Mouse (Mus musculus) embryonic facial prominence, embryonic 12.5 days (tissue): Measurements from ENCODE around the gene Prmt3. TPM values are rescaled to one million over a fixed set of nuclear protein-coding genes. Genes with fewer than 3 reads are reported as not detected.

Experiments
- ATAC-seq: fragments of 200-750 bp; cut with Nextera tagmentation; 2 replicates; pipeline ENCODE4 v1.8.0; 2017; ENCODE audit not compliant: insufficient number of reproducible peaks, insufficient read depth, low FRiP score, low TSS enrichment
- H3K27ac ChIP-seq: fragments of 300-500 bp; sonication (generic); 2 replicates; pipeline ENCODE4 v1.5.1; 2016; ENCODE audit warnings: mild to moderate bottlenecking
- H3K27me3 ChIP-seq: fragments of 300-500 bp; sonication (generic); 2 replicates; pipeline ENCODE4 v1.6.1; 2016; ENCODE audit warnings: mild to moderate bottlenecking, moderate library complexity
- H3K36me3 ChIP-seq: fragments of 300-500 bp; sonication (generic); 2 replicates; pipeline ENCODE4 v1.6.1; 2016; ENCODE audit warnings: mild to moderate bottlenecking
- H3K4me1 ChIP-seq: fragments of 300-500 bp; sonication (generic); 2 replicates; pipeline ENCODE4 v1.6.1; 2016
- H3K4me2 ChIP-seq: fragments of 300-500 bp; sonication (generic); replicated peaks from 2 replicates; pipeline ENCODE4 v1.6.1; 2016; ENCODE audit warnings: mild to moderate bottlenecking, moderate library complexity
- H3K4me3 ChIP-seq: fragments of 300-500 bp; sonication (generic); 2 replicates; pipeline ENCODE4 v1.5.1; 2016; ENCODE audit warnings: mild to moderate bottlenecking
- H3K9ac ChIP-seq: fragments of 300-500 bp; sonication (generic); 2 replicates; pipeline ENCODE4 v1.6.1; 2016; ENCODE audit warnings: mild to moderate bottlenecking, moderate library complexity
- H3K9me3 ChIP-seq: fragments of 300-500 bp; sonication (generic); 2 replicates; pipeline ENCODE4 v1.6.1; 2016; ENCODE audit warnings: mild to moderate bottlenecking, moderate library complexity
- WGBS: fragments of 180-500 bp; shearing (Covaris S2); methylation state at CpG from one replicate; pipeline ENCODE4 v1.1.7; 2016; 5-methylcytosine and 5-hydroxymethylcytosine counted together
- polyA plus RNA-seq: library from polyadenylated mRNA; unstranded; fragments of >200 nt; fragmentation: Nextera tagmentation; extraction: Ambion mirVana; gene quantifications from 2 replicates; pipeline ENCODE4 v1.2.1, GENCODE M21; 2016

Gene Prmt3
- polyA plus RNA-seq, 1 experiment from 2014 or later, result 56.4 TPM

GRCm38 (mm10) chr7:49824581-49824980 lies 46.4 kb downstream of the Prmt3 start:
- Histone ChIP-seq H3K4me1 (0 out of 2 replicates have a peak, but pooled peaks cover under 1% of the 10 kb centered on the region), H3K4me3 (no peak overlapping the region), H3K27ac (no peak overlapping the region), H3K27me3 (no peaks in the 10 kb centered on the region), H3K9ac (no peak overlapping the region), H3K36me3 (peaks cover 21% of the 10 kb centered on the region), H3K9me3 (no peaks in the 10 kb centered on the region), H3K4me2 (no peak overlapping the region)
- WGBS, result 85% methylated on average over 2 of the region's 2 CpGs
- no peak for ATAC-seq

GRCm38 (mm10) chr7:49825492-49825891 lies 47.3 kb downstream of the Prmt3 start:
- Histone ChIP-seq H3K4me3 (no peak overlapping the region), H3K27me3 (no peaks in the 10 kb centered on the region), H3K9me3 (no peaks in the 10 kb centered on the region), H3K4me1 (no peaks in the 10 kb centered on the region), H3K27ac (no peak overlapping the region), H3K36me3 (peaks cover 29% of the 10 kb centered on the region), H3K9ac (no peak overlapping the region), H3K4me2 (no peak overlapping the region)
- no peak for ATAC-seq
- WGBS, result 90% methylated on average over 3 of the region's 3 CpGs

DNA sequence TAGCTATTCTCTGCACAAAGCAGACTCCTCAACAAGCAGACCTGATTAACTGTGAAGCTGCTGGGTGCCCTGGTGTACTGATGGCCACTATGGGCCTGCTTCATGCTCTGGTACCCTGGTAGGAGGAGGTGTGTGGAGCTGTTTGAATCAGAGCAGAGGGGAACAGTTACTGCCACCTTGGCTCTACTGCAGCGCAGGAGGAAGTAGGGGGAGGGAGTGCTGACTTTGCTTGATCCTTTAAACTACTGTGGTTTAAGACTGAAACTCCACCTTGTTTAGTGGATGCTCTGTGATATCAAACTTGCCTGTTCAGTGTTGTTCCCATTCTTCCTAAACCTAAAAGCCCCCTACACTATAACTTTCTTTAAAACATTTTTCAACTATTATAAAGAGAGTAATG lies 49.8 kb downstream of the Prmt3 start:
- no peaks in the 10 kb centered on the region for H3K9me3 ChIP-seq
- peaks cover 35% of the 10 kb centered on the region for H3K36me3 ChIP-seq
- H3K9ac ChIP-seq, result no peak overlapping the region
- H3K4me2 ChIP-seq, result no peak overlapping the region
- no peaks in the 10 kb centered on the region for H3K27me3 ChIP-seq
- 84% methylated on average over 1 of the region's 1 CpGs for WGBS
- ATAC-seq, result no peak
- H3K4me1 ChIP-seq, result no peaks in the 10 kb centered on the region
- H3K4me3 ChIP-seq, result no peak overlapping the region
- no peak overlapping the region for H3K27ac ChIP-seq

- H3K9ac ChIP-seq, result no peak overlapping the region
- H3K27me3 ChIP-seq, result no peaks in the 10 kb centered on the region
- H3K4me2 ChIP-seq, result 0 out of 2 replicates have a peak overlapping the region, but pooled peaks have one; percentile 18
- H3K9me3 ChIP-seq, result no peaks in the 10 kb centered on the region
- H3K4me1 ChIP-seq, result peaks cover 19% of the 10 kb centered on the region
- peak; percentile 75 for ATAC-seq
- H3K36me3 ChIP-seq, result no peaks in the 10 kb centered on the region
- whole genome bisulfite sequencing, result 32% methylated on average over 11 of the region's 11 CpGs
- no peak overlapping the region for H3K27ac ChIP-seq
- H3K4me3 ChIP-seq, result no peak overlapping the region
Observed at GRCm38 (mm10) chr7:49842366-49843282, 64.5 kb downstream of the Prmt3 start.

DNA sequence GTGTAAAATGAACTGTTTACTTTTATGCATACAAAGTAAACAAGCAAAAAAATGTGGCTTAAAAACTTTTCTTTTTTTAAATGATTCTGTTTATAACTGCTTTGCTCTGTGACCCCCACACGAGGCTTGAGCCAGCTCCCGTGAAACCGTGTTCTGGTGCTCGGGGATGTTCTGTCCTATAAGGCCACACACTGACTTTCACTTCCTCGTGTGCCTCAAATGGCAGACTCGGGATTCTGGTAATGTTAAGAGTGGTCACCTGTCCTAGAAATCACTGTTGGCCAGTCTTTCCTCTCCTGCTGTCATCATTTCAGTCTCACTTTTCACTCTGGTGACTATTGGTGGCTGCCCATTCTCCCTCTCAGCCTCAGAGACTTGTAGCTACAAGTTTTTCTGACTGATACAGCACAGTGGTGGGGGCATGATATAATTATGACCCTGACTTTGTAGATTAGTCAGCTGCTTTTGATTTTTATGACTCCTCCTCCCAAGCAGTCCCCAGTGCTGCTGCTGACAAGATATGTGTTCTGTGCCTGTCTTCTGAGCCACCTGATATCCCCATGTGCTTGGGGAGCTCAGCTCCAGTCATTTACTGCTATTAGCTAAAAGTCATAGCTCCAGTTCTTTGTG lies 65.3 kb downstream of the Prmt3 start:
- 59% methylated on average over 6 of the region's 6 CpGs for WGBS
- Histone ChIP-seq H3K27ac (no peak overlapping the region), H3K4me2 (no peak overlapping the region)

GRCm38 (mm10) chr7:49847939-49848338 lies 69.8 kb downstream of the Prmt3 start:
- Histone ChIP-seq H3K9me3 (no peaks in the 10 kb centered on the region), H3K27me3 (no peaks in the 10 kb centered on the region), H3K27ac (no peak overlapping the region), H3K4me2 (no peak overlapping the region), H3K36me3 (peaks cover 6% of the 10 kb centered on the region; the same call in 1 of the 2 replicates), H3K9ac (no peak overlapping the region), H3K4me1 (peaks cover 11% of the 10 kb centered on the region), H3K4me3 (no peak overlapping the region)
- no peak for ATAC-seq
- WGBS, result 48% methylated on average over 2 of the region's 2 CpGs

More for the DNA sequence above, 65.3 kb downstream of the Prmt3 start:
- H3K36me3 ChIP-seq, result no peaks in the 10 kb centered on the region
- no peak for ATAC-seq
- no peaks in the 10 kb centered on the region for H3K9me3 ChIP-seq
- H3K4me3 ChIP-seq, result no peak overlapping the region
- H3K4me1 ChIP-seq, result peaks cover 19% of the 10 kb centered on the region
- H3K9ac ChIP-seq, result no peak overlapping the region
- H3K27me3 ChIP-seq, result no peaks in the 10 kb centered on the region

DNA sequence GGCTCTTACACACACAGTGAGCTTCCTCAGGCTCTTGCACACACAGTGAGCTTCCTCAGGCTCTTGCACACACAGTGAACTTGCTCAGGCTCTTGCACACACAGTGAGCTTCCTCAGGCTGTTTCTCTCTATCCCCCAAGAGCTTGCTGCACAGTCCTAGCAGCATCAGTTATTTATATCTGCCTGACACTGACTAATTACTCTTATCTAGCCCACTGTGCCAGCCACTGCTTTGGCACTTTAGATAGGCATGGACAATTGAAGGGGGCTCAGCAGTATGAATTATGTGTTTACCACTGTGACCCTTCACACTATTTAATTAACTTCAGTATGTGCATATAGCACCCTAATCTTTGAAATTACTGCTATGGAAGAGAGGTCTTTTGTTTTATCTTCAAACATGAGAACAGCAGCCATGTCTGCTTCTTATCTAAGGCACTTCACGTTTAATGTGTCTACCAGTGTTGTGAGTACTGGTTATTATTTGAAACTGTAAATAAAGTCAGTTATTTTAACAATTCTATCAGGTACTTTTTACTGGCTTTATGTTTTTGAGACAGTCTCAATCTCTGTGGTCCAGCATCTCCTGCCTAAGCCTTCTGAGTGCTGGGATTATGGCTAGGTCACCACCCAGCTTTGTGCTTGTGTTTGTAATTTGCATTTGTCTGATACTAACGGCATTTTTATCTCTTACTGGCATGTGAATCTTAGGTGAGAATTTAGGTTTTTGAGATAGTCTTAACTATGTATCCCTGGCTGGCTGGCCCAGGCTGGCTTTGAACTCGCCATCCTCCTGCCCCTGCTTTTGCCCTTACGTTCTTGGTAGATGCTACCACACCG lies 75.4 kb downstream of the Prmt3 start:
- H3K4me3 ChIP-seq, result no peak overlapping the region
- no peaks in the 10 kb centered on the region for H3K4me1 ChIP-seq
- H3K27me3 ChIP-seq, result no peaks in the 10 kb centered on the region
- H3K36me3 ChIP-seq, result peaks cover 19% of the 10 kb centered on the region; the same call in 1 of the 2 replicates
- H3K4me2 ChIP-seq, result no peak overlapping the region
- 90% methylated on average over 5 of the region's 5 CpGs for WGBS
- no peak overlapping the region for H3K9ac ChIP-seq
- H3K9me3 ChIP-seq, result no peaks in the 10 kb centered on the region
- no peak overlapping the region for H3K27ac ChIP-seq
- ATAC-seq, result no peak

DNA sequence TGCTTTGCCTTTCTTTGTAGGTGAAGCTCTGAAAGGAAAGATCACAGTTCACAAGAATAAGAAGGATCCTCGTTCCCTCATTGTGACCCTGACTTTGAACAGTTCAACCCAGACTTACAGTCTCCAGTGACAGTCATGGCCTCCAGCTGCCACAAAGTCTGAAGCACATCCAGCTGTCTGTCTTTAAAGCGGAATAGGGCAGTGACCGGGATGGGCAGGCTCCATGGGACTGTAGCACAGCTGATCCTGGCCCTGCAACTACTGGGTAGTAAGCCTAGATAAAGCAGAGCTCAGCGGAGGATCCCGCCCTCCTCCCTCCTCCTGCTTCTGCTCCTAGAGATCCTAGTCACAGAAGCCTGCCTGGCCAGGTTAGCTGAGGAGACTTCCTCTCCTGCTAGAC lies 79.2 kb downstream of the Prmt3 start:
- ATAC-seq, result no peak
- no peaks in the 10 kb centered on the region for H3K4me1 ChIP-seq
- WGBS, result 77% methylated on average over 5 of the region's 5 CpGs

DNA sequence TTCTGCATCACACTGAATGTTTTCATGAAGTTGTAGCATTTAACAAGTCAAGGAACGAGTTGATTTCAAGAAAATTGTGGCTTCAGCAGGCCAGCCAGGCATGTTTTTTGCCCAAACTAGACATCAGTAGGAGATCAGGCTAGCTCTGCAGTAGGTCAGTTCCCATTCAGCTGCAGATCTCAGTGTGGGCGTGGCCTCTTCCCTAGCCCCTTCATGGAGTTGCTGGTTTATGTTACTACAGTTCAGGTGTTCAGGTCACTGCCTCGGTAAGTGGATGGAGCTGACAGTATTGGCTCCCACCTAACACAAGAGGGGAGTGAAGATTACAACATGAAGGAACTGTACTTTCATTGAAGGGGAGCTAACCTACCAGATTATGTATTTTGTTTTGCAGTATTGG lies 80.1 kb downstream of the Prmt3 start:
- Histone ChIP-seq H3K9me3 (no peaks in the 10 kb centered on the region), H3K9ac (no peak overlapping the region), H3K4me3 (no peak overlapping the region), H3K4me2 (no peak overlapping the region), H3K36me3 (peaks cover 15% of the 10 kb centered on the region; the same call in 1 of the 2 replicates), H3K27ac (no peak overlapping the region), H3K27me3 (no peaks in the 10 kb centered on the region), H3K4me1 (no peaks in the 10 kb centered on the region)
- no peak for ATAC-seq
- 71% methylated on average over 3 of the region's 3 CpGs for WGBS

More for the DNA sequence above, 79.2 kb downstream of the Prmt3 start:
- Histone ChIP-seq H3K27ac (no peak overlapping the region), H3K4me3 (no peak overlapping the region), H3K36me3 (peaks cover 15% of the 10 kb centered on the region; the same call in 1 of the 2 replicates), H3K4me2 (no peak overlapping the region), H3K9me3 (no peaks in the 10 kb centered on the region), H3K9ac (no peak overlapping the region), H3K27me3 (no peaks in the 10 kb centered on the region)

DNA sequence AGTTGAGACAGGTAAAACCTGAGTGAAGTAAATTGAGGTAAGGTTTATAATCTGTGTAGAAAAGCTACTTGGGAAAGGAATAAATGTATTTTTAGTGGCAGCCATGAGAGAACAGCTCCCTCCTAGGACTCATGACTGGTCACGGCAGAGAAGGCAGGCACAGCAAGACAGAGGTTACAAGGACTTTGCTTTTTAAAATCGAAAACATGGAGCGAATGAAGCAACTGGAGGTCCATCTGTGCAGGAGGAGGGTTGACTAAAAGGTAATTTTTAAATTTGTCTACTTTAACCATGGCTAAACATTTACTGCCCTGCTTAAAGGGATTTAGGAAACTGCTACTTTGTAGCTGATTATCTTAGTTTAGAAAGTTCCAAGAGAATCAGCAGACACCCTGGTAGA lies 81.7 kb downstream of the Prmt3 start:
- H3K4me3 ChIP-seq, result no peak overlapping the region
- H3K9ac ChIP-seq, result no peak overlapping the region
- no peak for ATAC-seq
- H3K27me3 ChIP-seq, result no peaks in the 10 kb centered on the region
- peaks cover 15% of the 10 kb centered on the region; the same call in 1 of the 2 replicates for H3K36me3 ChIP-seq
- 95% methylated on average over 3 of the region's 3 CpGs for WGBS
- H3K4me1 ChIP-seq, result no peaks in the 10 kb centered on the region
- no peaks in the 10 kb centered on the region for H3K9me3 ChIP-seq
- H3K27ac ChIP-seq, result no peak overlapping the region
- H3K4me2 ChIP-seq, result no peak overlapping the region

DNA sequence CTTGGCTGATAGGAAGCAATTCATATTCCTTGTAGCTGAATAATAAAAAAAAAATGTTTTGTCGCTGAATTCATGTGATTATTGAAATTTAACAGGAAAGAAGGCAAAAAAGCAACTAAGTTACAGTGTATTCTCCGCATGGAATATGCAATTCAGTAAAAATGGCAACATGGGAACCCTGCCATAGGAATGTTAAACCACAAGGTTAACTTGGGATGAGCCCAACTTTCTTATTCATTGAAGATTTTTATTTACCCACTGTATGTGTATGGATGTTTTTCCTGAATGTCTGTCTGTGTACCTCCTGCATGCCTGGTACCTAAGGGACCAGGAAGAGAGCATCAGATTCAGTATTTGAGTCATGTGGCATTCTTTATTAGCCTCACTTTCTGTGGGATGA lies 83.0 kb downstream of the Prmt3 start:
- Histone ChIP-seq H3K4me2 (no peak overlapping the region), H3K4me3 (no peak overlapping the region), H3K27ac (no peak overlapping the region), H3K9me3 (no peaks in the 10 kb centered on the region), H3K36me3 (peaks cover 15% of the 10 kb centered on the region; the same call in 1 of the 2 replicates), H3K27me3 (no peaks in the 10 kb centered on the region), H3K4me1 (no peaks in the 10 kb centered on the region), H3K9ac (no peak overlapping the region)
- 91% methylated on average over 2 of the region's 2 CpGs for WGBS
- ATAC-seq, result no peak
